Mouse (Mus musculus): ENCODE measurements around the gene Slc20a1.
A peak's percentile ranks its signal among the peaks of the same experiment; 100 is the strongest.

Gene Slc20a1

DNA sequence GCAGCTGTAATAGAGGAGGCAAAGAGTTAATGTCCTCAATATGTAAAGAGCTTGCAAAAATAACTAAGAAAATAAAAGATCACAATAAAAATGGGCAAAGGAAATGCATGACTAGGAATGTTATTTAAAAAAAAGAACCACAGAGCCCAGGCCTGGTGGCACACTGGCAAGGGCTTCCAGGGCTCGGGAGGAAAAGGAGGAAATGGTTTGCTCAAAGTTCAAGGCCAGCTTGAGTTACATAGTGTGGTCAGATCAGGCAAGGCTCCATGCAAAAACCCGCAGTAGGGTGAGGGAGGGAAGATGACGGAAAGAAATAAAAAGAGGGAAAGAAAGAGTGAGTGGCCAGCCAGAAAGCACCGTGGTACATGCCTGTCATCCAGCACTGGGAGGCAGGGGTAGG is 30.0 kb downstream of the Slc20a1 start:
- no peak for DNase-seq

DNA sequence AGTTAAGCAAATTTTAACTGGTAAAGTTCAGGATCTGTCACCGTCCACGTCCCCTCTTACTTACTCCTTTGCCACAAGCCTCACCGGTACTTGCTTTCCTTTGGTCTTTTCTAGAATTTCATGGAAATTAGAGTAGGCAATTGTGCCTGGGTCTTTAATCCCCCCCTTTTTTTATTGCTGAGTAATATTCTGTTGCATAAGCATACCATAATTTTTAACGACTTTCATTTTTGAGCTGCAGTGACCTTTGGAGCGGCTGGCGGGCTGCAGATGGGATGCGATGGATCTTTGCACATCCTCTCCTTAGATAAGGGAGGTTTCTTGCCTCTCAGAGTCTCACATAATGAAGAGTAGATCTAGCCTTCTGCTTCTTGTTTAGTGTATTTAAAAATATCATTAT is 30.8 kb downstream of the Slc20a1 start:
- no peak for DNase-seq

DNA sequence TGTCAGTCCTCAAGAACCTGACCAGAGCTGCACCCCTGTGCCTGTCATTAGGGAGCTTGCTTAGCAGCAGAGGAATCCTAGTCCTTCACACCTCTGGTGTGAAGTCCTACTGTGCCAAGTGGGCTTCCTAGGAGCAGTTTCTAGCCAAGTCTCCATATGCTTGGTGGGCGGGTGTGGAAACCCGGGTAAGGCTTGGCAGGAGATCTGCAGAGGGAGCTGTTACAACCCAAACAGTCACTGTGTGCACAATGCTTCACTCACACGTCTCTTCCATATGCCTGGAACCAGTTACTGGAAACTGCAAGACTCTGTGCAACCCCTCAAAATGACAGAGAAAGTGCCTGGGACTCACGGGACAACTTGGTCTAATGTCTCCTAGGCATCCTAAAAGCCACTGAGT is 33.5 kb downstream of the Slc20a1 start:
- DNase-seq = no peak

DNA sequence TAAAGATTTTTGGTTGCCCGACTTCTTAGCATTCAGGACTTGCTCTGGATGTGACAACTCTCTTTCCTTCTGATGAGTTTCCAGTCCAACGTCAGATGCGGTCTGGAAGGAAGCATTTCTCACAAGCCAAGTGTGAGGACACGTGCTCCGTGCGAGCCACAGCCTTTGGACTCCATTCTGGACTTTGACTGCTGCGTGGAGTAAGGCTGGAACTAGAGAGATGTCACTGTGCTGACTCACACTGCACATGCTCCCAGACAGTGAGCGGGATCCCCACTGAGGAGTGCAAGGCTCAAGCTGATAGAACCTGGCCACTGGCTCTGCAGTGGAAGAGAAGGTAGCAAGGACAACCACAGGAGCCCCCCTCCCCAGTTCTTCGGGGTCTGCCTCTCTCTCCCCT is 33.9 kb downstream of the Slc20a1 start:
- no peak for DNase-seq

- no peak for DNase-seq
These were observed 34.7 kb downstream of the Slc20a1 start for GRCm38 (mm10) chr2:129233218-129233617.

DNA sequence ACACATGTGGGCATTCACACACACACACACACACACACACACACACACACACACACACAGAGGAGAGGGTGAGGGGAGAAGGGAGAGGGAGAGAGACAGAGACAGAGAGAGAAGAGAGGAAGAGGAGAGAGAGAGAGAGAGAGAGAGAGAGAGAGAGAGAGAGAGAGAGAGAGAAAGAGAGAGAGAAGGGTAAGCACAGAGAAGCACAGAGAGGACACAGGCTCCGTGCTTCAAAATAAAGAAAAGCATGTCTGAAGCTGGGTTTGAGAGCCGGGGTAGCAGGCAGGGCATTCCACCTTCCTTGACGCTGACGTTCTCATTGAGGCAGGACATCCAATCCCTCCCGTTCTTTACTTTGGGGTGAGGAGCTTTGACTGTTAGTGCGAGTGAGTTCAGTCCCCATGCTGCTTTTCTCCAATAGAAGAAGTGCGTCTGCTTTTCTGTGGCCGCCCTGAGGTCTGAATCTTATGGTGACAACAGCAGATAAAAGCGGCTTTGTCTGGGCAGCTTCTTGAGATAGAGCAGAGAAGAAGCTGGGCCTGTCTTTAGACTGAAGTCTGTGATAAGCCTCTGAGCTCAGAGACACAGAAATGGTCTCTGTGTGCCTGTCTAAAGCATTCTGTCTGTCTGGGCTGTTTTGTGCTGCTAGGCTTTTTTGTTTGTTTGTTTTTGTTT is 35.4 kb downstream of the Slc20a1 start:
- DNase-seq = no peak

GRCm38 (mm10) chr2:129234731-129235130 is 36.2 kb downstream of the Slc20a1 start:
- DNase-seq = no peak

DNA sequence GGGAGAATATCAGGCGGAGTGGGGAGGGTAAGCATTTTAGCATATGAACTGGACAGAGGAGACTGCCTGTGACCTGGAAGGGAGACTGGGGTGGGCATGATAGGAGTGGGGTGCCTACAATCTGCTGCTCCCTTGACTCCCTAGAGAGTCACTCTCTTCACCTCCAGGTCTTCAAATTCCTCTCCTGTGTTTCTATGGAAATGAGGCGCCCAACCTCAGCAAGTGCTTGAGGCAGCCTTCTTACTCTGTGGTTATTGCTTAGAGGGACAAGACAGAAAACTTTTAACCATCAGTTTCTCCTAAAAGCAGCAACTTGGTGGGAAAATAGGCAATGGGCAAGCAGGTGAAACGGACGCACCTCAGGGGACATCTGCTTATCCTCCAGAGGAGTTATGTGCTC is 38.0 kb downstream of the Slc20a1 start:
- no peak for DNase-seq

- no peak for DNase-seq
These were observed 42.3 kb downstream of the Slc20a1 start for GRCm38 (mm10) chr2:129240726-129241432.

DNA sequence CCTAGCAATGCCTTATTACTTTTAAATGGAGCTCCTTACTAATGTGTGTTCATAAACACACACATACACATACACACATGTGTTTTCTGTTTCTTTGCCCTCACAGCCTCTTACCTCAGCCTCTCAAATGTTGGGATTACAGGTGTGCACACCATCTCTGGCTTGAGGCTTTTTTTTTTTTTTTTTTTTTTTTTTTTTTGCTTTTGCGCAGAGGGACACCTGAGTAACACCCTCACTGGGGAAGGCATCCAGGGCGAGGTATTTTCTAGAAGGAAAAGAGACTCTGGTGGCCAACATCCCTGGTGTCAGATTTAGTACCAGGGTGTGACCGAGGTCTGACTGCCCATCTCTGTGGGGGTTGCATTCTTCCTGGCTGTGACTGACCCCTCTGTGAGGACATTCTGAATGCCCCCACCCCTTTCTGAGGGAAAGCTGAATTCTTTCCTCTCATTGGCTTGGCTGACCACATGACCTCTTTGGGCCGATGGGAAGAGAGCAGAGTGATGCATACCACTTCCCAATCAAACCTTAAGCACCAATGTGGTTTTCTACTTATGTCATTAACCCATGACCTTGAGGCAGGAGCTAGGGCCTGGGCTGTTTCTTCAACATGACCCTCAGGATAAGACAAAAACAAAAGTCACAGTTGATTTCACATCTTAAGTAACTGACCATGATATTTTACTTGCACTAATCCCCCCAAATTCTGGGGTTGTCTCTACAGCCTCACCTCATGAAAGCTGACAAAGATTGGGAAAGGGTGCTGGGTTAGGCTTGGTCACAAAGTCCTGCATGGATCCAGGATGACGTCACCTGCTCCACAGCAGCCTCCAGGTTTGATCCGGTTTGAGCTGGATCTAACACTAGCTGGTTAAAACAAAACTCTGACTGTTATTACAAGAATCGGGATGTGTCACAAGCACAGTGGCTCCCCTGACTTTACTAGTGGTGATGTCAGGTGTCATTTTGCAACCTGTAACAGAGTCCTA is 43.6 kb downstream of the Slc20a1 start:
- DNase-seq = no peak

GRCm38 (mm10) chr2:129243005-129243404 is 44.4 kb downstream of the Slc20a1 start:
- DNase-seq = no peak

DNA sequence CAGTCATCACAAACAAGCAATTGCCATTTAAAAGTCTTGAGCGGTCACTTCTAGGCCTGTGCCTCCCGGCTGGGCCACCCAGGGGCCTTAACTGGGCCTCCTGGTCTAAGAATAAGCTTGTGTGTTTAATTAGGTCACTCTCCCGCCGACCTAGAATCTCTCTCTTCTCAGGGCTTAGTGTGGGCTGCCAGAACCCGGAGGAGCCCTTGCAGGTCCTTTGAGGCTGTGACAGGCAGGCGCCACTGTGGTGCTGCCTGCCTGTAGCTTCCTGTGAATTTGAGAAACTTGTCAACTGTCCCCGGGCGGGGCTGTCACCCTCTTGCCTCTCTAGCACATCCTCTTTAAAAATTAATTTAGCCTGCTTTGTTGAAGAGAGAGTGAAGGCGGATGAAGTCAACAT is 45.2 kb downstream of the Slc20a1 start:
- no peak for DNase-seq

GRCm38 (mm10) chr2:129244446-129245120 is 46.0 kb downstream of the Slc20a1 start:
- no peak for DNase-seq

DNA sequence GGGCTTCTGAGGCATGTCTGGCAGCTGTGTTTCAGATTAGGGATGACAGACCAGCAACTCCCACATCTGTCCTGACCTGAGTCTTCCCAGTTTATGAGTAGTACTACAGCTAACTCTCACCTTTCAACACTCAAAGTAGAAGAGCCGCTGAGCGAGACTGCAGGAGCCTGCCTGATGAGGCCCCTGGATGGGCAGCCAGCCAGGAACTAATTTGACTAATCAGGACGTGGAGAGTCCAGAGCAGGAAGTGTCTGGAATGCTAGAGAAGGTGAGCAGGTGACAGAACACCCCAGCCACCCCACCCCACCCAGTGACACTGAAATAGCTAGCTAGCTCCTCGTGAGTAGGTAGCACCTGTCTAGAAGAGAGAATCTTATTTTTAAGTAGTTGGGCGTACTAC is 47.1 kb downstream of the Slc20a1 start:
- DNase-seq = no peak

GRCm38 (mm10) chr2:129246436-129246835 is 47.9 kb downstream of the Slc20a1 start:
- DNase-seq = no peak

GRCm38 (mm10) chr2:129246924-129247323 is 48.4 kb downstream of the Slc20a1 start:
- DNase-seq = no peak

DNA sequence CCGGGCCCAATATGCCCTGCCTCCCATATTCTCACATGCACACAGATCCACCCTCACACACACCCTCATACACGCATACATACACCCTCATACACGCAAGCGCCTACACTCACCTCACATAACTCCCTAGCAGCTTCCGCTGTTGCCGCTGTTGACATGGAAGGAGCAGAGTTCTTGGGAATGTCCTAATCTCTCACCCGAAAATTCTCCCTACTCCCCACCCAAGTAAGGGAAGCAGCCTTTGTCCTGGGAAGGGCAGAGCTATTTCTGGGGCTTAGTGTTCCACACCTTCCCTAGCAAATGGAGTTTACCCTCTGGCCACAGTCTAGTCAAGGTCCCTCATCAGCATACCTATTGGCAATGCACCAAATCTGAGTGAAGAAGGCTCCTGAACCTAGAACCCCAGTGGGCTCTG is 49.1 kb downstream of the Slc20a1 start:
- no peak for DNase-seq

DNA sequence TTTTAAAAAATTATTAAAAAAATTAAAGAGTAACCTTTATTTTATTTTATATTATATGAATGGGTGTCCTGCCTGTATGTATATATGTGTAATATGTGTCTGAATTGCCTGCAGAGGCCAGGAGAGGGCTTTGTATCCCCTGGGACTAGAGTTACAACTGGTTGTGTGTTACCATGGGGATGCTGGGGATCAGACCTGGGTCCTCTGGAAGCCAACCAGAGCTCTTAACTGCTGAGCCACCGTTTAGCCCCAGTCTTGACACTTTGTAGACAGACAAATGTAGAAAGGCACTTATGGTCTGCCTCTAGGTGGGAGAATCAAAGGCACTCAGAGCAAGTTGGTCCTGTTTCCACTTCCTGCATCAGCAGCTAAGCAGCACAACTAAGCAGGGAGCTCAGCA is 50.8 kb downstream of the Slc20a1 start:
- no peak for DNase-seq

- no peak for DNase-seq
These were observed 54.5 kb downstream of the Slc20a1 start for GRCm38 (mm10) chr2:129252836-129253630.

- no peak for DNase-seq
These were observed 55.0 kb downstream of the Slc20a1 start for GRCm38 (mm10) chr2:129253631-129253970.

GRCm38 (mm10) chr2:129254076-129254475 is 55.5 kb downstream of the Slc20a1 start:
- DNase-seq = no peak

GRCm38 (mm10) chr2:129256006-129256405 is 57.4 kb downstream of the Slc20a1 start:
- peak; percentile 57 to 62 for DNase-seq
